In genomic region chr10:80635345-80635744, GRCm38 (mm10) we compare ENCODE assay signal across 30 mouse cellular contexts. TPM values are rescaled to one million over a fixed set of nuclear protein-coding genes. Genes with fewer than 3 reads are reported as not detected.
DNase-seq lines count a peak whose midpoint lies in the region; ATAC-seq and TF ChIP-seq lines count a peak whose summit lies in the region.
"Had no signal": no experiment of that assay in that cellular context is flagged by ENCODE, and none has a peak within 500 bp of the region (broad histone marks: within the 10 kb centered on the region; RNA-seq: fewer than 3 reads in every experiment).

No protein-coding gene starts in this region.

- H3K27me3 ChIP-seq in kidney, adult 2 months (replicated peaks; ENCODE audit: control insufficient read depth, insufficient read depth, low read length), result no peaks in the 10 kb centered on the region
- no peaks in the 10 kb centered on the region for H3K27me3 ChIP-seq in intestine, embryonic 15.5 days (replicated peaks)
- H3K27me3 ChIP-seq in kidney, postnatal 0 days (ENCODE audit: insufficient read depth, low read length), result no peaks in the 10 kb centered on the region
- no peaks in the 10 kb centered on the region for H3K27me3 ChIP-seq in liver, embryonic 15.5 days
- H3K27me3 ChIP-seq: embryonic facial prominence, embryonic 13.5 days; hindbrain, embryonic 15.5 days; limb, embryonic 13.5 days; midbrain, embryonic 15.5 days; neural tube, embryonic 15.5 days; Patski had no signal

- ATAC-seq in intestine, embryonic 15.5 days, result peak; percentile 15; the same call in 1 of the 2 replicates
- ATAC-seq in kidney, postnatal 0 days (replicated peaks; ENCODE audit: low FRiP score, low read depth), result peak; percentile 7; the same call in 1 of the 2 replicates
- no peak for ATAC-seq in liver, embryonic 15.5 days (ENCODE audit: insufficient read depth)
- ATAC-seq: forebrain, embryonic 16.5 days; inflammation-experienced regulatory T-cells, adult 6 months; midbrain, embryonic 15.5 days; Patski had no signal

- 34% methylated on average over 6 of the region's 6 CpGs for WGBS in kidney, adult 2 months
- WGBS in intestine, embryonic 15.5 days, result 65% methylated on average over 6 of the region's 6 CpGs
- 66% methylated on average over 6 of the region's 6 CpGs for WGBS in kidney, postnatal 0 days
- 61% methylated on average over 6 of the region's 6 CpGs for WGBS in liver, embryonic 15.5 days (ENCODE audit: insufficient replicate concordance)

- no peak for TF ChIP-seq POLR2A in kidney, adult 2 months (IDR thresholded peaks at IDR 0.05; ENCODE audit: low read depth, low read length)

- no peak overlapping the region for H3K4me3 ChIP-seq in kidney, adult 2 months (ENCODE audit: insufficient read depth, low read depth, low read length)
- H3K4me3 ChIP-seq in intestine, embryonic 15.5 days (replicated peaks), result no peak overlapping the region
- no peak overlapping the region for H3K4me3 ChIP-seq in kidney, postnatal 0 days (replicated peaks; ENCODE audit: low read depth, low read length)
- no peak overlapping the region for H3K4me3 ChIP-seq in liver, embryonic 15.5 days (replicated peaks)
- H3K4me3 ChIP-seq: embryonic facial prominence, embryonic 13.5 days; forebrain, embryonic 10.5 days; hindbrain, embryonic 10.5 days; hindbrain, embryonic 15.5 days; layer of hippocampus, adult 2 months; left cerebral cortex, adult 2 months; limb, embryonic 13.5 days; midbrain, embryonic 15.5 days; neural tube, embryonic 15.5 days had no signal

- H3K9ac ChIP-seq in intestine, embryonic 15.5 days, result no peak overlapping the region
- H3K9ac ChIP-seq in kidney, postnatal 0 days (ENCODE audit: low read depth, low read length), result no peak overlapping the region
- no peak overlapping the region for H3K9ac ChIP-seq in liver, embryonic 15.5 days
- H3K9ac ChIP-seq: embryonic facial prominence, embryonic 13.5 days; hindbrain, embryonic 15.5 days; limb, embryonic 13.5 days; midbrain, embryonic 15.5 days; neural tube, embryonic 15.5 days had no signal

- DNase-seq in kidney, adult 2 months, result peak; percentile 82
- no peak for DNase-seq in kidney, postnatal 10 days
- no peak for DNase-seq in kidney, postnatal 0 days (ENCODE audit: low spot score)
- no peak for DNase-seq in gastrocnemius, postnatal 10 days
- DNase-seq in spleen, postnatal 14 days (ENCODE audit: low spot score in 2 of 2), result no peak
- no peak for DNase-seq in thymus, postnatal 25 days
- DNase-seq: adrenal gland, postnatal 14 days; cerebellum, adult 18-20 months; cerebellum, postnatal 10 days; heart, postnatal 14 days; lung, adult 2 months; lung, postnatal 10 days; retina, postnatal 1 day; right cerebral cortex, postnatal 14 days; thymus, postnatal 36 days had no signal

- no peak for TF ChIP-seq CTCF in kidney, adult 2 months (conservative IDR thresholded peaks at IDR 0.05; ENCODE audit: insufficient read depth, insufficient read length, low read depth, low read length)
- no peak for TF ChIP-seq CTCF in kidney, postnatal 0 days (IDR thresholded peaks at IDR 0.05; ENCODE audit: low read depth)

- H3K27ac ChIP-seq in kidney, adult 2 months (ENCODE audit: insufficient read depth, low read depth, low read length), result no peak overlapping the region
- no peak overlapping the region for H3K27ac ChIP-seq in intestine, embryonic 15.5 days
- no peak overlapping the region for H3K27ac ChIP-seq in kidney, postnatal 0 days
- 0 out of 2 replicates have a peak overlapping the region, but pooled peaks have one; percentile 29 for H3K27ac ChIP-seq in liver, embryonic 15.5 days (replicated peaks)
- H3K27ac ChIP-seq: embryonic facial prominence, embryonic 13.5 days; forebrain, embryonic 10.5 days; hindbrain, embryonic 10.5 days; hindbrain, embryonic 15.5 days; layer of hippocampus, adult 2 months; left cerebral cortex, adult 2 months; limb, embryonic 13.5 days; macrophage; midbrain, embryonic 15.5 days; neural tube, embryonic 15.5 days had no signal

- peaks cover 3% of the 10 kb centered on the region for H3K36me3 ChIP-seq in kidney, adult 2 months (ENCODE audit: control insufficient read depth, insufficient read depth, low read length)
- H3K36me3 ChIP-seq in intestine, embryonic 15.5 days, result peaks cover 56% of the 10 kb centered on the region
- peaks cover 56% of the 10 kb centered on the region for H3K36me3 ChIP-seq in kidney, postnatal 0 days (ENCODE audit: insufficient read depth, low read length)
- peaks cover 66% of the 10 kb centered on the region for H3K36me3 ChIP-seq in liver, embryonic 15.5 days (replicated peaks)

- H3K4me1 ChIP-seq in kidney, adult 2 months (ENCODE audit: control insufficient read depth, insufficient read depth, low read length), result no peaks in the 10 kb centered on the region
- H3K4me1 ChIP-seq in intestine, embryonic 15.5 days (replicated peaks), result no peaks in the 10 kb centered on the region
- H3K4me1 ChIP-seq in kidney, postnatal 0 days (replicated peaks; ENCODE audit: insufficient read depth, low read length), result no peaks in the 10 kb centered on the region
- peaks cover 20% of the 10 kb centered on the region for H3K4me1 ChIP-seq in liver, embryonic 15.5 days (replicated peaks)
- H3K4me1 ChIP-seq: embryonic facial prominence, embryonic 13.5 days; forebrain, embryonic 10.5 days; hindbrain, embryonic 15.5 days; limb, embryonic 13.5 days; midbrain, embryonic 15.5 days had no signal

- no peaks in the 10 kb centered on the region for H3K9me3 ChIP-seq in intestine, embryonic 15.5 days
- H3K9me3 ChIP-seq in kidney, postnatal 0 days (replicated peaks; ENCODE audit: low read length), result no peaks in the 10 kb centered on the region
- no peaks in the 10 kb centered on the region for H3K9me3 ChIP-seq in liver, embryonic 15.5 days (replicated peaks)
- H3K9me3 ChIP-seq: embryonic facial prominence, embryonic 13.5 days; forebrain, embryonic 10.5 days; hindbrain, embryonic 10.5 days; hindbrain, embryonic 15.5 days; limb, embryonic 13.5 days; midbrain, embryonic 15.5 days; neural tube, embryonic 15.5 days had no signal

- H3K4me2 ChIP-seq in intestine, embryonic 15.5 days (replicated peaks), result no peak overlapping the region
- H3K4me2 ChIP-seq in kidney, postnatal 0 days (ENCODE audit: low read length), result no peak overlapping the region
- no peak overlapping the region for H3K4me2 ChIP-seq in liver, embryonic 15.5 days
- H3K4me2 ChIP-seq: embryonic facial prominence, embryonic 13.5 days; hindbrain, embryonic 15.5 days; limb, embryonic 13.5 days; midbrain, embryonic 15.5 days; neural tube, embryonic 15.5 days had no signal

RNA-seq across cellular contexts. Expression of gene Csnk1g2, which starts 12.7 kb away (rescaled TPM):
- polyA plus RNA-seq in kidney, adult 2 months (2012; rRNA removed), result 166 and 193 TPM in 2 replicates
- polyA plus RNA-seq in intestine, embryonic 15.5 days (2015; fragmentation: Nextera tagmentation; extraction: Ambion mirVana), result 134 and 152 TPM in 2 replicates
- 137 and 139 TPM in 2 replicates for polyA plus RNA-seq in kidney, postnatal 0 days (2015; fragmentation: Nextera tagmentation; extraction: Ambion mirVana)
- 49.7 and 60.4 TPM in 2 replicates for polyA plus RNA-seq in liver, embryonic 15.5 days (2015; fragmentation: Nextera tagmentation; extraction: Ambion mirVana)
- 100 to 1,000 TPM; 121 to 141 TPM for total RNA-seq in gastrocnemius, postnatal 10 days (2021)

RNA-seq across cellular contexts. Expression of gene Btbd2, which starts 21.5 kb away (rescaled TPM):
- polyA plus RNA-seq in kidney, adult 2 months (2012; rRNA removed), result 77.7 and 80.7 TPM in 2 replicates
- polyA plus RNA-seq in intestine, embryonic 15.5 days (2015; fragmentation: Nextera tagmentation; extraction: Ambion mirVana), result 54.9 and 62.4 TPM in 2 replicates
- 62.7 and 64.5 TPM in 2 replicates for polyA plus RNA-seq in kidney, postnatal 0 days (2015; fragmentation: Nextera tagmentation; extraction: Ambion mirVana)
- polyA plus RNA-seq in liver, embryonic 15.5 days (2015; fragmentation: Nextera tagmentation; extraction: Ambion mirVana), result 14.4 and 15.9 TPM in 2 replicates
- total RNA-seq in gastrocnemius, postnatal 10 days (2021), result 10 to 100 TPM; 39.9 to 40.3 TPM

RNA-seq across cellular contexts. Expression of gene Gm49322, which starts 29.5 kb away (rescaled TPM):
- polyA plus RNA-seq in kidney, adult 2 months (2012; rRNA removed), result 0.91 and 1.6 TPM in 2 replicates
- 3.9 and 4.1 TPM in 2 replicates for polyA plus RNA-seq in intestine, embryonic 15.5 days (2015; fragmentation: Nextera tagmentation; extraction: Ambion mirVana)
- polyA plus RNA-seq in kidney, postnatal 0 days (2015; fragmentation: Nextera tagmentation; extraction: Ambion mirVana), result 1.4 TPM in 2 replicates
- 1.5 TPM in 2 replicates for polyA plus RNA-seq in liver, embryonic 15.5 days (2015; fragmentation: Nextera tagmentation; extraction: Ambion mirVana)
- total RNA-seq in gastrocnemius, postnatal 10 days (2021), result 1 to 10 TPM in 1 of 2 experiments, under 1 TPM in 1; 0.45 to 1.2 TPM
- polyA plus RNA-seq: macrophage had no signal

RNA-seq across cellular contexts. Expression of gene Adat3, which starts 32.7 kb away (rescaled TPM):
- 3.4 and 4.4 TPM in 2 replicates for polyA plus RNA-seq in kidney, adult 2 months (2012; rRNA removed)
- polyA plus RNA-seq in intestine, embryonic 15.5 days (2015; fragmentation: Nextera tagmentation; extraction: Ambion mirVana), result 6.4 and 6.6 TPM in 2 replicates
- polyA plus RNA-seq in kidney, postnatal 0 days (2015; fragmentation: Nextera tagmentation; extraction: Ambion mirVana), result 5.0 and 6.1 TPM in 2 replicates
- 4.8 and 5.8 TPM in 2 replicates for polyA plus RNA-seq in liver, embryonic 15.5 days (2015; fragmentation: Nextera tagmentation; extraction: Ambion mirVana)
- 1 to 10 TPM in 1 of 2 experiments, under 1 TPM in 1; 0.99 to 1.3 TPM for total RNA-seq in gastrocnemius, postnatal 10 days (2021)

RNA-seq across cellular contexts. Expression of gene Scamp4, which starts 32.7 kb away (rescaled TPM):
- 96.0 and 98.2 TPM in 2 replicates for polyA plus RNA-seq in kidney, adult 2 months (2012; rRNA removed)
- 105 and 114 TPM in 2 replicates for polyA plus RNA-seq in intestine, embryonic 15.5 days (2015; fragmentation: Nextera tagmentation; extraction: Ambion mirVana)
- polyA plus RNA-seq in kidney, postnatal 0 days (2015; fragmentation: Nextera tagmentation; extraction: Ambion mirVana), result 80.7 and 87.2 TPM in 2 replicates
- polyA plus RNA-seq in liver, embryonic 15.5 days (2015; fragmentation: Nextera tagmentation; extraction: Ambion mirVana), result 41.9 and 45.3 TPM in 2 replicates
- 10 to 100 TPM; 18.4 to 23.9 TPM for total RNA-seq in gastrocnemius, postnatal 10 days (2021)
